Mouse (Mus musculus) olfactory bulb, adult 2 months (tissue): ENCODE data around the gene Bdnf.

Experiments used
- CTCF ChIP-seq: fragments of 200-500 bp; IDR thresholded peaks from 2 replicates; pipeline ENCODE4 v1.5.1; 2012; ENCODE audit warnings: low read depth, mild to moderate bottlenecking, low read length, moderate library complexity; ENCODE audit not compliant: insufficient read depth
- POLR2A ChIP-seq: fragments of 200-500 bp; IDR thresholded peaks from 2 replicates; pipeline ENCODE4 v1.6.1; 2012; ENCODE audit warnings: mild to moderate bottlenecking, low read depth, low read length, moderate library complexity; ENCODE audit not compliant: insufficient read depth

GRCm38 (mm10) chr2:109709346-109709745 is 34.8 kb downstream of the Bdnf start:
- TF ChIP-seq CTCF: no peak
- TF ChIP-seq POLR2A: no peak
